Mouse (Mus musculus) right cerebral cortex, adult 2 months (tissue): ENCODE results near the gene Tubg2.
A peak's percentile ranks its signal among the peaks of the same experiment; 100 is the strongest.

ENCODE experiments used
- DNase-seq, 2 experiments: peaks; one replicate each; pipeline ENCODE4 v3.0.0; 2021 to 2022; ENCODE audit warnings: low spot score in 2 of 2

The Tubg2 gene

DNA sequence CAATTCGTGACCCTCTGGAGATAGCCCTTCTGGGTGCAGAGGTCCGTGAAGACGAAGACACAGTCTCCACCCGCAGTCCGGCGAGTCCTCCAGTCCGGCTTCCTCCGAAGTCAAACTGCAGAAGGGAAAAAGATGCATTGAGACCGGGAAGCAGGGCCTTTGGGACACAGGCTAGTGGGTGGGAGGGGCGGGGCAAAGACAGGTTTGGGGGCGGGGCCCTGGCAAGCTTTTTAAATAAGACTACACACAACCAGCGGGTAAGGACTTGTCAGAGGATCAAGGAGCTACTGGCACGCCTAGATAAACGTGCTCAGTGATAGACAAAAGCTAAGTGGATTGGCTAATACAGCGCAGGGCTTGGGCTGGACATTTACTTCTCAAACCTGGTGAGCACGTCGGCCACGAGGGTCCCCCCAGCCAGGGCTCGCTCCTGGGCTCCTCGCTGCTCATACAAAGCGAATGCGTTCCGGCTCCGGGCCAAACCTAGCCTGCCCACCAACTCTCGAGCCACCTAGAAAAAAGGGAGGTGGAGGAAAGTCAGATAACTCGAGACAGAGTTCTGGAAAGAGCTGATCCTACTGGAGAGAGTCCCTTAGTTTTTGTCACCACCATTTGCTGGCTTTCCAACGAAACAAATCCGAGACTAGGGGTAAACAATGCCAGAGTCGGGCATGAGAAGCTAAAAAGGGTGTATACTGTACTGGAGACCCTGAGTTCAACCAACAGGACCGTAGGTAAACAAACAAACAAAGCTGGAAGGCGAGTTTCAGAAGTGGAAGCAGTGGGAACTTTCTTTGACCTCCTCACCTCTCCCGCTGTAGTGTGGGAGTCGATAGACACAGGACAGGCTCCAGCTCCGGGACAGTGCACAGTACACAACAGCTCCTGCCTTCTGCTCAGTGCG, 9.2 kb downstream of the Tubg2 start:
- DNase-seq: no peak

DNA sequence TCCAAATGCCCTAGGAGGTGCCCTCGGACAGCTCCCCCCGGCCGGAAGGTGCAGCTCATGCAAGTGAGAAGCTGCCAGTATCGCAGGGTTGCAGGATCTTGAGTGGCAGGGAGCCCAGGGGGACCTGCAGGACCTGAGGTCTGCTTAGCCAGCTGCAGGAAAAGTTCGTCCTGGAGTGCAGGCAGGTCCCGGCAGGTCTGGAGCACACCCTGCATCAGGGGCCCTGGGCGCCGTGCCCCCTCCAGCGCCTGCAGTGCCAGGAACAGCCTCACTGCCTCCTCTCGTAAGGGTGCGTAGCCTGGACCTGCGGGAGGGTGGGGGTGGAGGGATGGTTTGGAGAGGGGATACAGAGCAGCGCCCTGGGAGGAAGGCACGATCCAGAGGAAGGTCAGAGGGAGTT, 10.7 kb downstream of the Tubg2 start:
- DNase-seq: no peak

DNA sequence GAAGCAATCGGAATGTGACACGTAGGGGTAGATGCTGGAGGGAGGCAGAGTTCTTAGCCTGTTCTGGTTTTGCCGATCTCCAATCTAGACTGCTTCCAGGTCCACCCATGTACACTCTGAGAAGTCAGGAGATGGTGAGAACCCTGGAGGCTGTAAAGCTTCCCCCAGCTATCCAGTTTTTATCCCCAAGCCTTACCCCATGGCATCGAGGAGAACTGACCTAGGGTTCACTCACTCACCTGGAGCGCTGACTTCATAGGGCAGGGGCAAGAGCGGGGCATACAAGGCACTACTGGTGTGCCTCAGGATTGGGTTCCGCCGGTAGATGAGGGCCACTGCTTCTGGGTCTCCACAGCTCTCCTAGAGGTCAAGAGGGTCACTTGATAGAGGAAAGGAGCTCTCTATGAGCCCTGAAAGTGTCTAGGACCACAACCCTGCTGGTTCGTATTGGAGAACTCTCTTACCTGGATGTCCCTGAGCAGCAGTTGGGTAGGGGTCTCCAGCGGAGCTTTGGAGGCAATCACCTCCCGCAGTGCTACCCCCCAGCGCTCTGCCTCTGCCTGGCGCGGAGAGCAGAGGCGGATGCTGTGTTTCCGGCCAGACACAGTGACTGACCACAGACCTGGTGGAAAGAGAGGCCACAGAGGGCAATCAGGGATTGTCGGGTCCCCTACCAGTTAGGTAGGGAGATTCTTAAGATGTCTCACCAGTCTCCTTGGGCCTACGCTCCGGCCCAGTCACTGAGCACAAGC, 11.7 kb downstream of the Tubg2 start:
- no peak for DNase-seq

DNA sequence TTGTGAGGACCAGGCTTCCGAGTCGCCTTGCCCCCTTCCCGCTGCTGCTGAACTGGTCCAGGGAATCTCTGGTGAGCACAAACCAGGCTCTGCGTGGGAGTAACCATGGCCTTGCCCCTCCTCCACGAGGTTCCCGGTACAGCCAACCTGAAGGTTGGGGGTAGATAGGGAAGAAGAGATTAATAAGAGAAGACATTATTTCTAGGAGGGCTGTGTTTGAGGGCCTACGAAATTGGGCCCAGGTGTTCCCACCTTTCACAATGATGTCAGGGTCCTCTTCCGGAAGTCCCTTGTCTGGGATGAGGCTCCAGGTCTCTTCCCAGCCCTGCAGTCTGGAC, 12.2 kb downstream of the Tubg2 start:
- no peak for DNase-seq

DNA sequence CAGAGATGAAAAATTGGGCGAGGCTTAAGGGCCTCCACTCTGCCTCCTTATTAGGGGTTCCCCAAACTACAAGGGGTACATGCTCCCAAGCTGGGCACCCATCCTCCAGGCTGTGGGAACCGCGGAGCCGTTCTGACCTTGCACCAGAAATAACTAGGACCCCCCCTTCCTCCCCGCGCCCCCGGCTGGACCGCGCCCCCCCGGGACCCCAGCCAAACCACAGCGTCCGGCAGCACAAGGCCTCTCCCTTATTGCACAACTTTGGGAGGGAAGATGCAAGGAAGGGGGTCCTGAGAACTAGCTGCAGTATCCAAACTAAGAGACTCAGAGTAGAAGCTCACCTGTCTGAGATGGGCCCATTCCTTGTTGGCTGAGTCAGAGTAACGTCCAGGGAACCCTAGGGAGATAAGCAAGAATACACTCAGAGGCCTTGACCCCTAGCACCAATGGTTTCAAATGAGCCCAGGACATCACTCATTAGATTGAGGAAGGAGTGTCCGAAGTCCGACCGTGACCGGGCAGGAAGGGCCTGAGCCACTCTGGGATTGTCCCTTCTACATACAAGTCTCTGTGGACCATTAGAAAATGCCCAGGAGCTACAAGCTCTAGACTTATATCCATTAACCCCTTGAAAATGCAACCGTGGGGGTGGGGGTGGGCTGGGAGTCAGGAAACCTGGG, 12.7 kb downstream of the Tubg2 start:
- no peak for DNase-seq

DNA sequence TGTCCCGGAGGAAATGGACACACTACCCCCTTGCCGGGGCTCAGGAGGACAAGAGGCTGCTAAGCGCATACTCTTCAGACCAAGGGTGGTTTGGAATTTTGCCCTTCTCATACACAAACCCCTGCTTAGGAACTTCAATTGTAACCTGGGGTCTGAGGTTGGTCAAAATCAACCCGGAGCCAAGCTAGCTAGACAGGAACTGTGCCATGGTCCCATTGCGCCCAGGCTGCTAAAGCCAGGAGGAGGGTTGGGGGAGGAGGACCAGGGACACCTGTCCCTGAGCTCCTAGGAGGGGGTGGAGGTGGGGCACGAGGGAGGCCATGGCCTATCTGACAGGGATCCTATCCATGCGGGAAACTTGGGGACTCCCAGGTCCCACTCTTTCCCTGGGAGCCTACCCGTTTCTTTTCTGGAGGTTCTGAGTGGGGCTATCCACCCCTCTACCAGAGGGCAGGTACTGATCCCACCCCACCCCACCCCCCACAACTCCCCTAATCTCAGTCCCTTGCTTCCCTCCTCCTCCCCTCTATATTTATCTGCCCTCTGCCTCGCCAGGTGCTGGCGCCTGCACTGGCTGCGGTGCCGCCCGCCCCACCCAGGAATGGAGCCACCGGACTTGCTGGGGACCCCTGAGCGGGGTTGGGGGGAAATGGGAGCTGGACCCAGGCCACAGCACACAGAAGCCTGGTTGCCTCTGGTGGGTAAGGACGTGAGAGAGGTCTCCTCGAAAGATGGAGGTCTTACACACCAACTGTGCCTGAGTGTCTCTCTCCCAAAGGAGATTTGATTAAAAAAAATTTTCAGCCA, 13.8 kb downstream of the Tubg2 start:
- no peak for DNase-seq

DNA sequence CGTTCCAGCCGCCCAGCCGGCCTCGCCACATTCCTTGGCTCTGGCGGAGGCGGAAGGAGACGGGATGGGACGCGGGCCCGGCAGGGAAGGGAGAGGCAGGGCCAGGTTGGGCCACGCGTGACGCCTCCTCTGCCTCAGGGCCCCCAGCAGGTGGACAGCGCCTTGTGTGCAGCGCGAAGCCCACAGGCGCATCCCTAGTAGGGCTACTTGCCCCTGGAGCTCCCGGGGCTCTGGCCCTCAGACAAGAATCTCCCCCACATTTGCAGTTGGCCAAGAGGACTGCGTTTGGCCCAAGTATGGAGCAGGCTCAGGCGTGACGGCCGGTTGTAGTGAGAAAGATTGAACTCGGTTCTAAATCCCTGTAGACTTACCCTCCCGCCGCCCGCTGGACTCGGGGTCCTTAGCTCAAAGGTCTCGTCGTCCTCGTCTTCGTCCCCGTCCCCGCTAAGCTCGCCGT, 14.7 kb downstream of the Tubg2 start, which contains the start of gene Cntnap1:
Gene Cntnap1, plus strand, starts transcription at position 170 of the 457 bp plus-strand sequence.
- no peak for DNase-seq

DNA sequence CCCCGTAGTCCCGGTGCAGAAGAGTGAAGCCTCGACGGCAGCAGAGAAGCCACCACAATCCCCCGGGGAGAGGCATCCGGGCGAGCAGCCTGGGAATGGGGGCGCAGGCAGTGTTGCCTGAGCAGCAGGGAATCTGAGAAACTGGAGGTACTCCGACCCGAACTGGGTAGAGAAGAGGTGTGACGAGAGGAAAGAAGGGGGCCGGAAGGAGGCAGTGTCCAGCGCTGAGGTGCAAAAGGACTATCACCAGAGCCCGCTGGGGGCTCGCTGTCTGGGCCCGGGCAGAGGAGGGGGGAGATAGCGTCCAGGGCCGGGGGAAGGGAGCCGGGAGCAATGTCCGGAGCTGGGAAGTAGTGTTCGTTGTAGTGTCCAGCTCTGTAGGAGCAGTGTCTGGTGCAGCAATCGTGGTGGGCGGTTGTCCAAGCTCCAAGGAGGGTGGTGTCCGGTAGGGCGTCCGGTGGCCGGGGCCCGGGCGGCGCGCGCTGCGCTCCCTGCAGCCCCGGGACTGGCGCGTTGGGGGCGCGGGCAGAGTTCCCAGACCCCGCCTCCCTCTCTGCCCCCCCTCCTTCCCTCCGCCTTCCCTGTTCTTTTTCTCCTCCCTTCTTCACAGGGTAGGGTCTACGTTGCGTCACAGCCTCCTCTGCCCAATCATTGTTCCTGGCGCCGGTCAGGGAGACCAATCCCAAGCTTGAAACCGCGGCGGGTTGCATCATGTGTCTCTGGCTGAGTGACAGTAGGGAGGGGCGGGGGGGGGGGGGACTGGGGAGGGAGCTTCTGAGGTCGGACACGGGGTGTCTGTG, 15.3 kb downstream of the Tubg2 start, which contains the start of gene Plekhh3:
Gene Plekhh3, minus strand, starts transcription at position 541 of the 800 bp plus-strand sequence.
- DNase-seq: peak; percentile 96

DNA sequence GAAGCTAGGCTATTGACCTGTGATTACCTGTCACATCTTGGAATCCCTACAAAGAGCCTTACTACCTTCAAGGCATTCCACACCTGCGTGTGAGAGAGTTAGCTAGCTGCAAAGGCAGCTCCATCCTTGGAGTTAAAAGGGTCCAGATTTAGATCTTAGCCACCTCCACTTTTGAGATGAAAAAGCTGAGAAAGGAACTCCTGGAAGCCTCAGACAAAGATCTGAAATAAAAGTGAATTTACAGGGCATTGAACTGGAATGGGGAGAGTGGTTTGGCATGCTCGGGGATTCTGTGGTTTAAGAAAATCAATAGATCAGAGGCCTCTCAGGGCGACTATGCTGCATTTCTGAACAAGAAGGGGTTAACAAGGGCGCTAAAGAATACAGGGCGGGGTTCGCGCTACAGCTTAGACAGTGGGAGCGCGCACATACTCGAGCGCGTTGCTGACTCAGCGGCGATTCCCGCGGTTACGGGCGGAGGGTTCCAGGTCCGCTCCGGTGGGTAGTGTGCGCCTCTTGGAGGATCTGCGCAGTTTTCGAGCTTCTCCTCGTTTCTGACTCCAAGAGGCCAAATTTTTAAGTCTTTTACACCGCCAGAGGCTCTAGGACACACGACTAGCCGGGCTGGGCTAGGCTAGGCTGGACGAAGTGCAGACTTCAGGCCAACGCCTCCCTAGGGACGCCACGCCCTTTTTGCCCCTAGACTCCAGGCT, 16.2 kb downstream of the Tubg2 start:
- peak; percentile 73 to 80 for DNase-seq

DNA sequence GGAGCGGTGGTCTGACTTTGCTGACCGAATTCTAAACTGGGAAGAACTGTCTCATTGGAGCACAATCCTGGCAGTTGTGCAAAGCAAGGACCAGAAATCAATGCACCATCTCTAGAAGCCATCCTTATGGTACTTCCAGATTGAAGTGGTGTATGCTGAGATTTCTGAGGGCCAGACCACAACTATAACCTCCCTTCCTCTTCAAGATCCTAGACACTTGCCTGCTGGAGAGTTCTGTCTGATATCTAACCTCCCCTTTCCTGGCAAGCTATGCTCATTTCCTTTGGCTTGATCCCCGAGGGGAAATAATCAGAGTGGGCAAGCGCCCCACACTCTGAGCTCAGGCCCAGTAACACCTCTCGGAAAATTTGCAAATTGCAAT, 16.7 kb downstream of the Tubg2 start:
- no peak for DNase-seq

DNA sequence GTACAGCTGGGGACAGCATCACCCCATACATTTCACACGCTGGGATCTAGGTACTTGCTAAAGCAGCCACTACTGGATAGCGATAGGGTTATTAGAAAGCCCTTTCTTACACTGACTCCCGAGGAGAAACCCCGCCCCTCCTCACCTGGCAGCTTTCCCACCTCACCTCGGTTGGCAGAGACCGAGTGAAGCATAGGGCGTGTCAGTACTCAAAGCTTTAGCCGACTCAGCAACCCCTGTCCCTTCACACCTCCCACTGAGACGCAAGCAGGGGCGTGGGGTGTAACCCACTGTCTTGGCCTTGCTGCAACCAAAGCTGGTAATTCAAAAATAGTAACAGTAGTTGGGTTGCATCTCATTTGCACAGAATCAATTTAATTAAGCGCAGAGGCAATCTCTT, 17.4 kb downstream of the Tubg2 start:
- DNase-seq: no peak

DNA sequence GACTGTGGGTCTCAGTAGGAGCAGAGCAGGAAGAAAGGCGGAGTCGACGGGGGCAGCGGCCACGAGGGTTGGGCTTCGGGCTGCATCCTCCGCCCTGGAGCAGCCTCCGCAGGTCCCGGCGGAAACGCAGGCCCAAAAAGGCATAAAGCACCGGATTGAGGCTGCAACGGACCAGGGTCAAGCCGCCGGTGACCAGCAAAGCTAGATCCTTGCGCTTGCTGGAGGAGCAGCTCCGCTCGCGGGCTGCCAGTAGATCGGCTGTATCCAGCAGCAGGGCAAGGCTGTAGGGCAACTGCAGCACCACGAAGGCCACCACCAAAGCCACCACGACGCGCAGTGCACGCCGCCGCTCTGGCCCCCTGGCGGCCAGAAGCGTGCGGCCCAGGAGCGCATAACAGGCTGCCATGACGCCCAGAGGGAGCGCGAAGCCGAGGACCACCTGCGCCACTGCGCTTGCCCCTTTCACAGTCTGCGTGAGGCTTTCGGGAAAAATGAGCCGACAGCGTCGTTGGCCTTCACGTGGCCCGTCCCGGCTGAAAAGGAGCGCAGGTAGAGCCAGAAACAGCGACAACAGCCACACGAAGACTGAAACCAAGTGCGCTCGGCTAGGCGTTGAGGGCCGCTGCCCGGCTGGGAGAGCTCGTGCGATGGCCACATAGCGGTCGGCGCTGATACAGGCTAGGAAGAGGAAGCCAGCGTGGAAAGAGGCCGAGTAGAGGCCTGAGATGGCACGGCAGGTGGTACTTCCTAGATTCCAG, 18.1 kb downstream of the Tubg2 start:
- peak in 1 of 2 experiments; percentile 65 for DNase-seq

DNA sequence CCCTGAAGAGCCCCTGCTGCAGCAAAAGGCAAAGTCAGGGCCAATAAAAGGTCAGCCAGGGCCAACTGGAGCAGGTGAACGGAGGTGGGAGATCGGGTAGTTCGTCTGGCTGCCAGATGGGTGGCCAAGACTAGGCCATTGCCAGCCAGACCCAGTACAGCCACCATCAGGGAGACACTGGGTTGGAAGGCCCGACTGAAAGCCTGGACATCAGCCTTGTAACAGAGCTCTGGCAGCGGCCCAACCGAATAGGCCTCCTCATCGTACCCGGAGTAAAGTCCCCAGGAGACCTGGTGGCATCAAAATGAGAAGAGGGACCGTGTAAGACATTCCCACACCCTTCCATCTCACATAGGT, 18.7 kb downstream of the Tubg2 start:
- no peak for DNase-seq

DNA sequence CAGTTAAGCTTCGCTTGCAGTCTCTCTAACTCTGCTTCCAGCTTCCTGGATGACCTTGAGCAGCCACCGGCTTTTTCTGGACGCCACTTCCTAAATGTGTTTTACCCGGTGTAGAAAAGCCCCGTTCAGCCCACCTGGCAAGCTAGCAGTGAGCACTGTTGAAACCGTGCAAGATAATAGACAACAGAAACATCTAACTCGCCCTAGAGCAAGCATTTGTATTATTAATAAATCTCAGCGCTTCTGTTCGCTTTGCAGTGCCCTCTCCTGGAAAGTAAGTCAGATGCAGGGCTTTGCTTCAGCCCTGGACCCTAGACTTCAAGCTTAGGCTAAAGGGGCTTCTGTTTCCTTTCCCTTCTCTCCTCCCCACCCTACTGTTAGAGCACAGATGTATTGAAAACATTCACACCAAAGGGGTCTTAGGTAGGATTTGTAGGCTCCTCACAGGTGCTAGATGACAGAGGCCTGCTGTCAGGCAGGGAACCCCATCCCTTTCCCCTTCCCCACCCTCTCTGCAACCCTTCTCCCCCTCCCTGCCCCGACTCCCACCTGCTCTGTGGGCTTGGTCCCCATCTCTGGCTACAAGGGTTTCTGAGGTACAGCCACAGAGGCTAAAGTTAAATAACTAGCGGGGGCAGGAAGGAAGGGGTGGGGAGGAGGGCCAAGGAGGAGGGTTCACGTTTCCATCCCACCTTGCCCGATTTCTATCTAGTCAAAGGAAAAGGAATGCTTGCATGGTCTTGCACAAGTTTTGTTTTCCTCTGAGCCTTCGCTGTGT, 19.3 kb downstream of the Tubg2 start, which contains the start of gene Ccr10:
Gene Ccr10, minus strand, starts transcription at position 593 of the 778 bp plus-strand sequence.
- DNase-seq: no peak

DNA sequence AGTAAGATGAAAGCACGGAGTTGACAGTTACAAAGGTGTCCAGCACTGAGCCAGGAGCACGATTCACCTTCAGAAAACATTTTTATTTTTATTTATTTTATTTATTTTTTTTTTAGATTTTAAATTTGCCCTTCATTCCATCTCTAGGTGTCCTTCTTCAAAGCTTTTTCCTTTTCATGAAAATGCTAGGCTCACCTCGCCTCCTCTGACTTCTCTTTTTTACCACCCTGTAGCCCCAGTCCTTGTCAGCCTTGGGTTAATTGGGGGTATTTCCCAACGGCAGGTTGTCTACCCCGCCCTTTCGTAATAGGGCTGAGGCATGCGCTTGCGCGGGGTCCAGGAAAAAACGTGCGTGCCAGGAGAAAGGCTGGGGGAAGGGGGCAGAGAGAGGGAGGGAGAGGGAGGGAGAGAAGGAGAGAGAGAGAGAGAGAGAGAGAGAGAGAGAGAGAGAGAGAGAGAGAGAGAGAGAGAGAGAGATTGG, 20.0 kb downstream of the Tubg2 start:
- DNase-seq: no peak

DNA sequence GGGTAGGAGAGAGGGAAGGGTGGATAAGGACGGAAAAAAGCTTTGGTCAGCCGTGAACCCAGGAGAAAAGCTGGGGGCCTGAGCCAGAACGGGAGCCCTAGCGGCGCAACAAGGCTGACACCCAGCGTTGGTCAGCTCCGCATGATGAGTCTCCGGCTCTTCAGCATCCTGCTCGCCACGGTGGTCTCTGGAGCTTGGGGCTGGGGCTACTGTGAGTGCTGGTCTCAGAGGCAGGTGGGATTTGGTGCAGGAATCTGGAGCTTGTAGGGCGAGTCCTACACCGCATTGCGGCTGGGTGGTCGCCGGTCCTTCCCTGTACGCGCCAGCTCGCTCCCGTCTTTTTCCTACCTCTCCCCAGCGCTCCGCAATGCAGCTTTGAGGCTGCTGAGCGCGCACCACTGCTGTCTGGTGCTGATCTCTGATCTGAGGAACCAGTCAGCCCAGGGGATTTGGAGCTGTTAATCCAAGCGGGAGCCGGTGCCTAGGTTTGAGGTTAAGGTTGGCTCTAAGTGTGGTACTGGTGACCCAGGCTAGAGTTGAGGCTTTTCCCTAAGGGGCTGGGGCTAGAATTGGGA, 20.5 kb downstream of the Tubg2 start:
- DNase-seq: peak in 1 of 2 experiments; percentile 67

DNA sequence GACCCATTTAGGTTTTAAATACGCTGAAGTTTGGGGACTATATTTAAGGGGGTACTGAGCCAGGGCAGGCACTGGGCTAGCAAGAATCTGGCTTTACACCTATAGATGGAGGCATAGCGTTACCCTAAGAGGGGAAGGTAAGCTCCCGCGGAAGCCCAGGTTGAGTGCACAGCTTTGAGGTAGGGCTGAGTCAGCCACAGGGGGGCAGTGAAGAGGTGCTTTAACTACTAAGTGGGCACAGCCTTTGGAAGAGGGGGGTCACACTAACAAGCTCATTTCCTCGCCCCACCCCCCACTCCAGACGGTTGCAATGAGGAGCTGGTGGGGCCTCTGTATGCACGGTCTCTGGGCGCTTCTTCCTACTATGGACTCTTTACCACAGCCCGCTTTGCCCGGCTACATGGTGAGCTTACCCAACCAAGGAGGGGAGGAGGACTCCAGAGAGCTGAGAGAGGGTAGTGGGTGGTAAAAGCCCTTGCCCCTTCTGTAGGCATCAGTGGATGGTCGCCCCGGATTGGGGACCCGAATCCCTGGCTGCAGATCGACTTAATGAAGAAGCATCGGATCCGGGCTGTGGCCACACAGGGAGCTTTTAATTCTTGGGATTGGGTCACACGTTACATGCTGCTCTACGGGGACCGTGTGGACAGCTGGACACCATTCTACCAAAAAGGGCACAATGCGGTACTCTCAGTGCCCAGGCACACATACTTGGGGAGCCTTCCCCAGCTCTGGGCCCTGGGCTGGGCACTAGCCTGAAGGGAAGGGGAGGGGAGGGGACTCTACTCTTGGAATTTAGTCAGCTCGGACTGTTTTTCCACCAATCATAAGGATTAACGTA, 21.4 kb downstream of the Tubg2 start:
- DNase-seq: peak; percentile 78 to 83
